Mouse (Mus musculus): ENCODE measurements around the gene Actr1a. TPM values are rescaled to one million over a fixed set of nuclear protein-coding genes. Genes with fewer than 3 reads are reported as not detected.

The Actr1a gene
- total RNA-seq, 2 experiments from 2014 or later, result 122 to 124 TPM

DNA sequence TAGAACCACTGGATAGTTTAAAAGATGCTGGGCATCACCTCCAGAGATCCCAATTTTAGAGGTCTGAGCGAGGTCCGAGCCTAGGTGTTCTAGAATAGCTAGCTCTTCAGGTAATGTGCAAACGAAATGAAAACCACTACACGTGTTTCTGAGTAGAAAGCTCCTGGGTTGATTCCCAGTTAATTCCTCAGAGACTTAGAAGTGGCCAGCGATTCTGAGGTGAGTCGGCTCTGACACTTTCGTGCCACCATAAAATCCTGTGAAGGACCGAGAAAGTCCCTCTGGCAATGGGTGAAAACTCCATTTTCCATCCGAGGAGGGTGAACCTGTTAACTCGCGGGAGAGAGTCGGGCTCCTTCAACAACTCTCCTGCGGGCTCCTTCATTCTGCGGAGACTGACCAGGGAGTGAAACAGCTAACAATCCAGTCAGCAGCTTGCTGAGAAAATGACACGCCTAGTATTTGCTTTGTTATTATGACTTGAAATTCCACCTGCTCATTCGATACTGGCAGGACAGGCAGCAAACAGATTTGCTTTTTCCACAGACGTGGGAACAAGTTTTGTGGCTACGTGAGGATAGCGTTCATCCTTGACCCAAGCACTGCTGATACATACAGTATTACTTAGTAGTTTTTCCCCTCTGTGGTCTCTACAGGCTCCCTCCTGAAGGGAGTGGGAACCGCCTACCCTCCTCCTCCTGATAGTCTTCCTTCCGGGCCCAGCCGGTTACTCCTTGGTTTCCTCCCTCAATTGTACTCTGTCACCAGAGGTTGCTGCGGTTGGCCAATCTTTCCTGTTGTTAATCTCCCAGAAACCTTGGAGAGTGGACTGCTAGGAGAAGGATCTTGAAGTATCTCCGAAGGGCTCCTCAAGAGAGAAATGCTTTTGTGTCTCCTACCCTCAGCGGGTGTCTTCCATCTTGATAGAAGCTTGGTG lies 37.9 kb downstream of the Actr1a start:
- intact Hi-C loops (cut with DNase I), result loop anchor here (2.0 kb wide), 1 partner anchor 19 kb away; the partner anchor contains the start of gene Cuedc2
- DNase-seq, result peak; percentile 43 to 47

DNA sequence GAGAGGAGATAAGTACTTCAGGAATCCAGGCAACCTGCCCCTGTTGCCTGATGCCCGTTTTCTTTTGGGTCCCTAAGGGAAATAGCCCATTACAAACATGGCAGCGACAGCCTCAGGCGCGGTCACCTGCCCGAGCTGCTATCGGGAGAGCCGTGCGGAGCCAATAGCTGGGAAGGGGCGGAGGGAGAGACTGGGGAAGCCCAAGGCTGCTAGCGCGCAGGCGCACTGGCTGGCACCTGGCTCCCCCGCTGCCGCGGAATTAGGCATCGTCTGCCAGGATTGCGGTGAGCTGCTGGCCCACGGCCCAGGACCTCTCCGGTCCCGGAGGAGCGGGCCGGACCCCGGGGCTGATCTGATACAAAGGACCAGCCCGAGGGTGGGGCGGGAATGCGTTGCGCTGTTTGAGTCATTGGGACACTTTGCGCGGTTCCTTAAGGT lies 38.8 kb downstream of the Actr1a start:
- intact Hi-C loops (cut with DNase I), result loop anchor here (2.0 kb wide), 1 partner anchor 18 kb away; the partner anchor contains the start of gene Cuedc2
- peak; percentile 87 to 88 for DNase-seq

DNA sequence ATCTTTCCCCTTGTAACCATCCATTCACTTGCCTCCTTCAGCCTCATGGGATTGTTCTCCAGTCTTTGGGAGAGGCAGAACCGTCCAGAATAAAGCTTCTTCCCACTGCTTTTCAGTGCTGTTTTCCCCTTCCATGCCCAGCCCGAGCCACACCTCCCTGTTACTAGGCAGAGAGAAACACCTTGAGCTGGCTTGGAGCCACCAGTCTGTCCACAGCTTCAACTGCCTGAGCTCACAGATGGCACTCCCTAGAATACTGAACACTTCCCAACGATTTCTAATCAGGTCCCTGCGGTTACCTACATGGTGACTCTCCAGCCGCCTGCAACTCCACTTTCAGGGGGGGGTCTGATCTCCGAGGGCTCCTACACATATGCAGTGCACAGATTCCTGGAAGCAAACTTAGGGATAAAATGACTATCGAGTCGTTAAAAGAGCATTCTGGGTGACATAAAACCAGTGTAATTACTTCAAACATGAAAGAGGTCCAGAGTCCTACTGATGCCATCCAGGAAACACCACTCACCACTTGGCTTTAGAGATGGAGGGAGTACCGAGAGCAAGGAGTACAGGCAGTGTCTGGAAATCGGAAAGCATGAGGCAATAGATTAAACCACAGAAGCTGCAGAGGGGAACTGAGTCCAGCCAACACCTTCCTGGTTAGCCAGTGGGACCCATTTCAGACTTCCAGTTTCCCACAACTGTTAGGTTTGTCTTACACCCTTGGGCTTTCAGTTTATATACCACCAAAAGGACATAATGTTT lies 45.2 kb downstream of the Actr1a start, which contains the start of gene 2310034G01Rik:
Gene 2310034G01Rik (minus strand): TSS at position 135 of the 765 bp plus-strand sequence.
- intact Hi-C loops (cut with DNase I), result no loop called here
- DNase-seq, result peak in 1 of 2 experiments; percentile 38

- intact Hi-C loops (cut with DNase I), result no loop called here
- DNase-seq, result no peak
Observed at GRCm38 (mm10) chr19:46349550-46349949, 46.0 kb downstream of the Actr1a start.

- DNase-seq, result peak; percentile 79 to 82
- intact Hi-C loops (cut with DNase I), result loop anchor here (1.0 kb wide), 1 partner anchor 10 kb away; no protein-coding TSS in a partner anchor
Observed at GRCm38 (mm10) chr19:46348761-46349458, 46.6 kb downstream of the Actr1a start.

- DNase-seq, result no peak
- intact Hi-C loops (cut with DNase I), result loop anchor here (1.0 kb wide), 1 partner anchor 9 kb away; no protein-coding TSS in a partner anchor
Observed at GRCm38 (mm10) chr19:46347936-46348668, 47.4 kb downstream of the Actr1a start.

DNA sequence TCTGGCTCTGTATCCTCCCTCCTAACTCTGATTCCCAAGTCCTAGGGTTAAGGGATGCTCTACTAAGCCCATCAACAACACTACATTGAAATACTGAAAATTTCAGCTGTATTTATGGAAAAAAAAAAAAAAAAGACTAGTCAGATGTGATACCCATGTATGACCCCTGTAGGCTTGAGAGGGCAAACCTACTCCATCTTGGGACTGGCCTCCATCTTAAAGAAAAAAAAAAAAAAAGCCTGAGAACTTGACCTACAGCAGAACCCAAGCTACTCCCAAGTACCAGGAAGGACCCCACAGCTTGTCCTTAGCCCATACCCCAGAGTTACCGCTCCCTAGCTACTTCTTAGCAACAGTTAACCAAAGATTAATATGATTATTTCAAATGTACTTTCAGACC lies 48.4 kb downstream of the Actr1a start:
- intact Hi-C loops (cut with DNase I), result no loop called here
- no peak for DNase-seq

DNA sequence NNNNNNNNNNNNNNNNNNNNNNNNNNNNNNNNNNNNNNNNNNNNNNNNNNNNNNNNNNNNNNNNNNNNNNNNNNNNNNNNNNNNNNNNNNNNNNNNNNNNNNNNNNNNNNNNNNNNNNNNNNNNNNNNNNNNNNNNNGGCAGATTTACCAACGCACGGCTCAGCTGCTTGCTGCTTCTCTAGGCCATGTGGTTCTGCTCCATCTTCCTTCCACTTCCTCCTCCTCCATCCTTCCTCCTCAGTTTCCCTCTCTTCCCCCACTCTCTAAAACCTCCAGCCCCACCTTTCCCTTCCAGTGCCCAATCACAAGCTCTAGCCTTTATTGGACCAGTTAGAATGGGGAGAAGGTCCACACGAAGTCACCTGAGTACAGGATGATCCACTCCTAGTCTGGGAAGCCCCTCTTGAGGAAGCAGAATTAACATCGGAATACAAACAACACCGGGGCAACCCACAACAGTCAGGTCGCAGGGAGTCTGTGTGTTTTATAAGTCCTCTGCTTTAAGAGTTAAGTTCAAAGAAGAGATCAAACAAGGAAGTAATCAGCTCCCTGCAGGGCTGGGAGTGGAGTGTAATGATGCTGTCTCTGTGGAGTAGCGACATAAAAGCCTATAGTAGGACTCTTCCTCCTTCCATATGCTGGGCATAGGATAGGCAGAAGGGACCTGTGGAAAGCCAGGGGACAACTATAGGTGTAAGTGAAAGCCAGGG lies 50.7 kb downstream of the Actr1a start:
- DNase-seq, result no peak
- intact Hi-C loops (cut with DNase I), result no loop called here

DNA sequence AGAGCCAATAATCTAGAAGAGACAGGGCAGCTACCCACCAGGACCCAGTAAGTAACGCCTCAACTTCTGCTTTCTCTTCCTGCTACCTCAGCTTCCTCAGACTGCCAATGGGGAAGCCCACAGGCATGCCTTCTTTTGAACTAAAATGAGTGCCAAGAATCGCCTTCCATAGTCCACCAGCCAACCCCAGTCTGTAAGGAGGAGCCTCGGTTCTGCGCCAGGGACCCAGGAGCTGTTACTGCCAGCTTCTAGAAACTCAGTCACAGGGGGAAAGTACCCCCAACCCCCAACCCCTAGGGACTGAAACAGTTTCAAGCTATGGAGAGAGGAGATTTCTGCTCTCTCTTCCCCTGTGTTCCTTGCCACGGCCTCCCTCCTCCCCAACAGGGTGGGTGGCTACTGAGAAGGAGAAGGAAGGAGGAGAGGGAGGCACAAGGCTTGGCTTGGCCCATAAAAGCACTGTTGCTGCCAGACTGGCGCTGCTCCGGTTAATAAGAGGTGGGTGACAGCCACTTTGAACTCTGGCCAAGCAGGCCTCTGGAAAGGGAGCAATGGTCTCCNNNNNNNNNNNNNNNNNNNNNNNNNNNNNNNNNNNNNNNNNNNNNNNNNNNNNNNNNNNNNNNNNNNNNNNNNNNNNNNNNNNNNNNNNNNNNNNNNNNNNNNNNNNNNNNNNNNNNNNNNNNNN lies 56.1 kb downstream of the Actr1a start:
- intact Hi-C loops (cut with DNase I), result loop anchor here (1.0 to 5.0 kb wide), 3 partner anchors 9 to 103 kb away; no protein-coding TSS in a partner anchor
- DNase-seq, result peak; percentile 76 to 78

DNA sequence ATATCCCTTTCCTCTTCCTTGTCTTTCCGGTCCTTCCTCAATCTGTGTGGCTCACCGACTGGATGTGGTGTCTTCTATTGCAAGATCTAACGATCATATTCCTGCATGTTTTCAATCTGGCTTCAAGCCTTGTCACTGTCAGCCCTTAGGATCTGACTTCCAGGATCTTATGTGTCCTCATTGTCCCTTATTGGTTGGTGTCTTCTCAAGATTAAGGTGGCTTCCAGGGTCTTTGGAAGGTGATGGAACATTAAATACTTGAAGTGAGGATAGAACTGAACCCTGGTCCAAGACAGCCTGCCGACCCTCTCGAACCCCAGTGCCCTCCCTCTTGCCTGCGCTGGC lies 56.6 kb downstream of the Actr1a start:
- intact Hi-C loops (cut with DNase I), result loop anchor here (1.0 to 5.0 kb wide), 4 partner anchors 9 to 103 kb away; no protein-coding TSS in a partner anchor
- DNase-seq, result no peak

DNA sequence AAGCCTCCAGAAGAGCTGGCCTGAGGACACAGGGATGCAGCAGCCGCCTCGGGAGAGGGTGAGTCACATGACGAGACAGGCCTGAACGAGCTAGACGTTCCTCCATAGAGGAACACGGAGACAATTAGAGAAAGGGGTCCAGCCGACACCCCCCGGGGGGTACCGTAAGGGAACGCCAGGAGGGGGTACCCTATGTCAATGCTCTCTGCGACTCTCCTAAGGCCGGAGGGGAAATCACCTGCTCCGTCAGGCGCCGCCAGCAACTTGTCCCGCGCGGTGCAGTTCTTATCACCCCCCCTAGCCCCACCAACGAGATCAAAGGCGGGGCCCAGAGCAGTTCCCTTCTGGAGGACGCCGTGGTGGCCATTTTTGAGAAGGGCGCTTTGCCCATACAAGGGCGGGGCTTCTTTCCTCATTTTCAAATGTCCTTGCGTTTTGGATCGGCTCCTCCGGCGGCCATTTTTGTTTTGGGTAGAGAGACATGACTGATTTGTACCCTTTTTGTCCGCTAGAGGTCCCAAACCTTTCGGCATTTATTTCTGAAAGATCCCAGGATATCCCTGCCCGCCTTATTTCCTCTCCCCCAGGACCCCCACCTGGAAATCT lies 57.1 kb downstream of the Actr1a start, which contains the start of gene Cuedc2:
Gene Cuedc2 (minus strand): TSS at position 372 of the 606 bp plus-strand sequence.
- peak; percentile 99 for DNase-seq
- intact Hi-C loops (cut with DNase I), result loop anchor here (1.0 to 5.0 kb wide), 3 partner anchors 18 to 104 kb away; no protein-coding TSS in a partner anchor

DNA sequence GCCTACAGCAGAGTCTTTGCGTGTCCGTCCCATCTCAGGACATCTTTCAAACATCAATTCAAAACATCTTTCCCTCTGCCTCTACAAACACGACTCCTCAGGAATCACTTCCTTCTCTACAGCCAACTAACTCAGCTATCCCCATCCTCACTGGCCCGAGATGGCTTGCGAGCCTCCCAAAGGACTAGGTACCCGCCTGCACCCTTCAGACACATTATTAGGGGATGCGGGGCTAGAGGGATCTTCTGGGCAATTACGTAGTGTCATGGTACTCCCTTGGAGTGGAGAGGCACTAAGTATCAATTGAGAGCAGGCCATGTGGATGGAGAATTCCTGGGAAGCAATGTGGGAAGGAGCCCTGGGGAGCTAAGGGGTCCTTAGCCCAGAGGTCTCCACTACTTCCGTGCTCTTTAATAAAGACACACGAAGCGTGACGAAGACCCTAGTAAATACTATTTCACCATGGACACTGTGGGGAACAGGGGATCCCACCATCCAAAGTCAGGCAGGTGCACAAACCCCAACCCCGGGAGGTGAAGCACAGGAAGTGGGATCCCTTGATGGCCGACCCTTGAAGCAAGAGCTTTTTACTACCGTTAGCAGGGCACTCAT lies 57.7 kb downstream of the Actr1a start:
- DNase-seq, result no peak
- intact Hi-C loops (cut with DNase I), result loop anchor here (1.0 to 5.0 kb wide), 3 partner anchors 19 to 104 kb away; no protein-coding TSS in a partner anchor

GRCm38 (mm10) chr19:46333906-46334305 lies 61.6 kb downstream of the Actr1a start:
- no peak for DNase-seq
- intact Hi-C loops (cut with DNase I), result no loop called here

DNA sequence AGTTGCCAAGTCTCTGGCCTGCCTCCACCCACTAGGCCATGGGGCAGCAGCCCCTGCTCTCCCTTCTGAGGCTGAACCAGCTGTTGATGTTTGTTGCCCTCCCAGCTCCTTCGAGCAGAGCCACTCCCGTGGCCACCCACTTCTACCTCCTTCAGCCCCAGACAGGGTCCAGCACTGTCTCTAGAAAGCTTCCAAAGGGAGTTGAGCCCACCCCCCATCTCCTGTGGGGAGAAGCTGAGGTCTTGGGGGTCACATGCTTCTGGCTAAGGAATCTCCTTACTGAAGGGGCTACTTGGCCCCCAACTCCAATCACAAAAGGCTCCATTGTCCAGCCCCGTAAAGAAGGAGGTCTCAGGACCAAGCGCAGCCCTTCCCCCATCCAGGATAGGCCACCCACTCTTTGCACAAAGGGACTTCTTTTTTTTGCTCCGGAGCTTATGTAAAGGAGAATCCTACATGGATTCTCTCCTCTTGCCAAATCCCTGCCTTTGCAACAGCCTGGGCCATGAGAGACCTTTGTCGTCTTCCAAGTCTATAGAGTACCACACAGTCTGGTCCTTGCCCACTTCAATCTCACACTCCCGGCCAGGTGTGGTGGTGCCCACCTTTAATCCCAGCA lies 62.7 kb downstream of the Actr1a start:
- intact Hi-C loops (cut with DNase I), result no loop called here
- DNase-seq, result no peak

GRCm38 (mm10) chr19:46331936-46332335 lies 63.6 kb downstream of the Actr1a start:
- intact Hi-C loops (cut with DNase I), result no loop called here
- DNase-seq, result no peak

GRCm38 (mm10) chr19:46331326-46331725 lies 64.2 kb downstream of the Actr1a start:
- intact Hi-C loops (cut with DNase I), result no loop called here
- DNase-seq, result no peak

DNA sequence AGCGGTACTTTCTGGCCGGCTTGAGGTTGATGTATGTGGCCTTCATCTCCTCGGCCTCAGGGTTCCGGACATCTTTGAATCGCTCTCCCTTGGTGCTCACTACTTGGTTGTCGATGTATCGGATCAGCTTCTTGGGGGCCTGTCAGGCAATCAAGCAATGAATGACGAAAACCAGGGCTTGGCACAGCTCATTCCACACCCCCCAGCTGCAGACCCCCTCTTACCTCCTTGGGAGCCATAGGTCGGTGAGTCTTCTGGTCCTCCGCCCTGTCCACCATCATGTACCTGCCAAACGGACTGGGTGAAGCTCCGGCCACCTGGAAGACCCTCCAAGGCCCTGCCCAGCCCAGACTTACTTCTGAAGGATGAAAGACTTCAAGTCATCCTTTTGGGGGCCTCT lies 64.9 kb downstream of the Actr1a start:
- DNase-seq, result no peak
- intact Hi-C loops (cut with DNase I), result loop anchor here (1.0 kb wide), 1 partner anchor 26 kb away; the partner anchor contains the start of gene Nfkb2

Data from heart, postnatal 10 days (tissue).